Mouse (Mus musculus) central nervous system, embryonic 11.5 days (tissue): ENCODE data around the gene Foxd2. TPM values are rescaled to one million over a fixed set of nuclear protein-coding genes. Genes with fewer than 3 reads are reported as not detected.

Experiments
- polyA plus RNA-seq: library from polyadenylated mRNA; depleted of rRNA; stranded (reverse); fragments of >200 nt; gene quantifications from 2 replicates; pipeline ENCODE4 v1.2.3, GENCODE M21; 2012; rRNA removed

Foxd2 gene
- polyA plus RNA-seq, result 5.1 and 5.6 TPM in 2 replicates

DNA sequence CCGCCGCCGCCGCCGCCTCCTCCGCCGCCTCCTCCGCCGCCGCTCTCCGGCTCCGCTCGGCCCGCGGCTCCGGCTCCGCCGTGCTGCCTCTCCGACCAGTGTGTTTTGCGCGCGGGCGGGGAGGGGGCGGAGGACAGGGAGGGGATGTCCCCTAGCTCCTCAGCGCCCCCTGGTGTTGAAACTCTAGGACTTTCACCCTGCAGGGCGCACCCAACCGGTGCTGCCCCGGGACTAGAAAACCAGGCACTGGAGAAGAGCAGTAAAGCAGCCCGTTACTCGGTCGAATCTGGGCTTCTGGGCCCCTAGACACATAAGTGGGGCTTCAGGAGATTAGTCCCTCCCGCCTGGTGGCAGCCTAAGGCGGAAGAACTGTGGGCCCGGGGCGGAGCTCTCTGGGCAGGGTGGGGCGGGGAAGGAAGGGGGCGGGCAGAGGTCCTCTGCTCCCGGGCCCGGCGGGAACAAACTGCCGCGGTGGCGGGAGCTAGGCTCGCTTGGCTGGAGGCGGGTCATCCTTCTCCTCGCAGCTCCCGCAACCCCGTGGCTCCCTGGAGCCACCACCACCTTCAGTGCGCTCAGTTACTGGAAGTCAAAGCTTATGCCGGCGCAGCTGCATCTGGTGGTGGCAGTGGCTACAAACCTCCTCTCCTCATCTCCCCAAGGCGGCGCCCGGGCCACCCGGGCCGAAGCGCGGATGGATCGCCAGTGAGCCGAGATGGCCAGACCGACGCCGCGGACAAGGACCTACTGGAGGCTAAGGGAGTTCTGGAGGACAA, at the start of gene Foxd2:
Foxd2 (minus strand) TSS at position 45 of the 773 bp plus-strand sequence.

GRCm38 (mm10) chr4:114925917-114926312, 17.2 kb upstream of the Foxd2 start, which contains the start of gene Foxe3:
Foxe3 (minus strand) TSS chr4:114926013.

Other genes with a start within 250 kb of the Foxd2 start
- not detected in 2 replicates for gene Gm12830, start 87.2 kb downstream of the Foxd2 start, polyA plus RNA-seq
- gene Foxe3, start 17.1 kb upstream of the Foxd2 start, polyA plus RNA-seq, result 0.16 and 1.2 TPM in 2 replicates
- gene Cmpk1, start 78.4 kb upstream of the Foxd2 start, polyA plus RNA-seq, result 53.8 and 58.7 TPM in 2 replicates
- gene Stil, start 91.3 kb upstream of the Foxd2 start, polyA plus RNA-seq, result 15.1 and 24.3 TPM in 2 replicates
- 18.2 and 22.6 TPM in 2 replicates for gene Tal1, start 147.6 kb upstream of the Foxd2 start, polyA plus RNA-seq
- gene Pdzk1ip1, start 179.8 kb upstream of the Foxd2 start, polyA plus RNA-seq, result 18.3 and 22.4 TPM in 2 replicates
- 0.58 and 0.71 TPM in 2 replicates for gene Cyp4x1, start 225.4 kb upstream of the Foxd2 start, polyA plus RNA-seq